ENCODE assay signal across 12 mouse cellular contexts in genomic region chr8:34709316-34709715, GRCm38 (mm10).
DNase-seq lines count a peak whose midpoint lies in the region; ATAC-seq lines count a peak whose summit lies in the region.
"Had no signal": no experiment of that assay in that cellular context is flagged by ENCODE, and none has a peak within 500 bp of the region (broad histone marks: within the 10 kb centered on the region; RNA-seq: fewer than 3 reads in every experiment).

No protein-coding gene starts in this region.

- no peak for DNase-seq in forebrain, embryonic 10.5 days (ENCODE audit: extremely low spot score, low spot score)
- peak; percentile 22 for DNase-seq in lung, postnatal 10 days
- DNase-seq in lung, adult 18-20 months = no peak
- peak; percentile 47 for DNase-seq in cerebellum, adult 9-11 months
- DNase-seq in heart, postnatal 4 days = peak; percentile 79
- DNase-seq: adrenal gland, adult 8-10 months had no signal

- H3K9ac ChIP-seq in forebrain, embryonic 16.5 days (replicated peaks; ENCODE audit: low read depth, low read length) = no peak overlapping the region
- H3K9ac ChIP-seq in midbrain, embryonic 15.5 days = no peak overlapping the region
- H3K9ac ChIP-seq: heart, embryonic 15.5 days; intestine, embryonic 15.5 days; limb, embryonic 13.5 days had no signal

- H3K36me3 ChIP-seq in forebrain, embryonic 16.5 days (ENCODE audit: control insufficient read depth, insufficient read depth) = no peaks in the 10 kb centered on the region
- no peaks in the 10 kb centered on the region for H3K36me3 ChIP-seq in forebrain, embryonic 10.5 days (replicated peaks)
- H3K36me3 ChIP-seq in midbrain, embryonic 15.5 days (replicated peaks) = no peaks in the 10 kb centered on the region
- H3K36me3 ChIP-seq: embryonic facial prominence, embryonic 10.5 days; heart, embryonic 15.5 days; intestine, embryonic 15.5 days; limb, embryonic 13.5 days had no signal

- 64% methylated on average over 11 of the region's 11 CpGs for WGBS in forebrain, embryonic 16.5 days
- WGBS in forebrain, embryonic 10.5 days = 61% methylated on average over 11 of the region's 11 CpGs
- WGBS in midbrain, embryonic 15.5 days = 71% methylated on average over 11 of the region's 11 CpGs

- H3K27me3 ChIP-seq in forebrain, embryonic 16.5 days (replicated peaks; ENCODE audit: control insufficient read depth, insufficient read depth, low read length) = no peaks in the 10 kb centered on the region
- H3K27me3 ChIP-seq in forebrain, embryonic 10.5 days (ENCODE audit: poor library complexity, severe bottlenecking) = peaks cover 10% of the 10 kb centered on the region; the same call in 1 of the 2 replicates
- no peaks in the 10 kb centered on the region for H3K27me3 ChIP-seq in midbrain, embryonic 15.5 days (replicated peaks)
- H3K27me3 ChIP-seq: intestine, embryonic 15.5 days; limb, embryonic 13.5 days had no signal

- ATAC-seq in forebrain, embryonic 16.5 days = no peak; the same call in 1 of the 2 replicates
- no peak for ATAC-seq in midbrain, embryonic 15.5 days (replicated peaks)
- ATAC-seq: intestine, embryonic 15.5 days had no signal

- no peak overlapping the region for H3K4me3 ChIP-seq in forebrain, embryonic 16.5 days (replicated peaks; ENCODE audit: low read length)
- H3K4me3 ChIP-seq in forebrain, embryonic 10.5 days = no peak overlapping the region
- no peak overlapping the region for H3K4me3 ChIP-seq in midbrain, embryonic 15.5 days
- H3K4me3 ChIP-seq: embryonic facial prominence, embryonic 10.5 days; heart, embryonic 15.5 days; intestine, embryonic 15.5 days; limb, embryonic 13.5 days had no signal

- peaks cover 6% of the 10 kb centered on the region; the same call in 1 of the 2 replicates for H3K4me1 ChIP-seq in forebrain, embryonic 16.5 days (replicated peaks; ENCODE audit: control insufficient read depth, insufficient read depth, low read length)
- no peaks in the 10 kb centered on the region for H3K4me1 ChIP-seq in forebrain, embryonic 10.5 days
- no peaks in the 10 kb centered on the region for H3K4me1 ChIP-seq in midbrain, embryonic 15.5 days
- H3K4me1 ChIP-seq: intestine, embryonic 15.5 days had no signal

- H3K9me3 ChIP-seq in forebrain, embryonic 16.5 days (ENCODE audit: control insufficient read depth, low read length) = no peaks in the 10 kb centered on the region
- H3K9me3 ChIP-seq in forebrain, embryonic 10.5 days = no peaks in the 10 kb centered on the region
- H3K9me3 ChIP-seq in midbrain, embryonic 15.5 days = no peaks in the 10 kb centered on the region
- H3K9me3 ChIP-seq: embryonic facial prominence, embryonic 10.5 days; heart, embryonic 15.5 days; intestine, embryonic 15.5 days; limb, embryonic 13.5 days had no signal

- no peak overlapping the region; the same call in 1 of the 2 replicates for H3K4me2 ChIP-seq in forebrain, embryonic 16.5 days (ENCODE audit: low read length)
- H3K4me2 ChIP-seq in midbrain, embryonic 15.5 days = no peak overlapping the region
- H3K4me2 ChIP-seq: heart, embryonic 15.5 days; intestine, embryonic 15.5 days had no signal

- peak overlapping the region; percentile 77 for H3K27ac ChIP-seq in forebrain, embryonic 16.5 days (ENCODE audit: low read length)
- no peak overlapping the region for H3K27ac ChIP-seq in forebrain, embryonic 10.5 days
- no peak overlapping the region for H3K27ac ChIP-seq in midbrain, embryonic 15.5 days
- H3K27ac ChIP-seq: embryonic facial prominence, embryonic 10.5 days; heart, embryonic 15.5 days; intestine, embryonic 15.5 days; limb, embryonic 13.5 days had no signal

Comparison
In these comparisons a context has a peak if more than half of its experiments do, and no peak if none do; other contexts are left out.
1. DNase-seq: peak in lung, postnatal 10 days (single experiment), cerebellum, adult 9-11 months (single experiment) and heart, postnatal 4 days (single experiment); none in forebrain, embryonic 10.5 days (single experiment) and lung, adult 18-20 months (0 of 2).